Mouse (Mus musculus) T-helper 2 cell (primary cell): ENCODE results near the gene Akap13.
"Not testable (repeated sequence)": the region's sequence is repeated elsewhere in the genome, so short reads cannot be mapped to it uniquely, and the experiment has no call there.

Experiments used
- in situ Hi-C: fragments of 300-600 bp; cut with MboI, MseI; formaldehyde crosslinking; loops from one replicate; pipeline ENCODE4 v1.15.1; 2025; ENCODE audit warnings: high pct_unique_total_duplicates

Gene Akap13

DNA sequence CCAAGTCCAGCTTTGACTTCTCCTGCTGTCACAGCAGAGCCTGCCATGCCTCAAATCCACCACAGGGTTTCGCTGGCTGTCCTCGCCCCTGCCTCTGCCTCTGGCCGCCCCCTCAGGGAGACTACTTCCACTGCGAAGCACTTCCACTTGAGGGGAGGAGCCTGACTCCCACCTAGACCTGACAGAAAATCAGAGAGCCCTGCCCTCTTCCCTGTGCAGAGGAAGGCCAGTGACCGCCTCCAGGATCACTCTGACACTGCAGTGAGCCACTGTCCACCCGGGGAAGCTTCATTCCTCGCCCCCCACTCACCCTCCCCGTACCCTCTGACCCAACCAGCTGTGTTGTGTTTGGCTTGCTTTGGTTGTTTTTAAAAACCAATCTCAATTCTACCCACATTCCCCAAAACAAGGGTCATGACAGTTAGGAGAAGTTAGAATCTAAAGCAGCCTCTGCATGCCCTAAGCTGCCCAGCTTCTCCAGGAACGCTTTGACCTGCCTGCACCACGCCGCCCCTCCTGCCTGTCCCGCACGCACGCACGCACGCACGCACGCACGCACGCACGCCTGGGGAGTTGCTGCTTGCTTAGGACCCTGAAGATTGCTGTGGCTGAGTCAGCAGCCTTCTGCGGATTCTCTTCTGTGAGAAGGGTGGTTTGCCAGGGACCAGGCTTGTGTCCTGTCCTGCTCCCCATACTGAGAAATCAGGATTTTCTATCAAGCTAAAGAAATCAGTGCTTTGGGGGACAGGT lies 297.3 kb downstream of the Akap13 start:
- in situ Hi-C loops = no loop called here

DNA sequence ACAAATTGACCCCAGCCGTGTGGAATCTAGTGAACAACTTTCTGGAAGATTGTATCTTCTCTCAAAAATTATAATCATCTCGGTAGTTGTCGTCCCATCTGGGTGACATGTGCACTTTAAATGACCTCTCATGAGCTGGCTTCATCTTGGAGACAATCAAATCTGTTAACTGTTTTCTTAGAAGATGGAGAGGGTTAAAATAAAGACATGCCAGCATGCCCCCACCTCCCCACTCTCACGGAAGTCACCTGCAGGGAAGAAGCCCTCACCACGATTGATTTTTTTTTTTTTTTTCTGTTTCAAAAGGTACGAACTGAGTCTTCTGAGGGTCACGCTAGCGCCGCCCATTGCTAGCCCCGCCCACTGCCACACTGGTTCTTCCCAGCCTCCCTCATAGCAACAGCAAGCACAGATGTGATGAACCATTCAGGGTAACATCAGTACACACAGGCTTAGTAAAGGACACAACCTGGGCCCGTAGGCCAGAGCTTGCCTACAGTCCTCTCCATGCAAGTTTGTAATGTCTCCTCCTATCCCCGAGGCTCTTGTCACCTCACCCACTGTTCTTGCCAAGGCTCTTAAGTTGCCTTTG lies 298.0 kb downstream of the Akap13 start:
- in situ Hi-C loops = no loop called here

DNA sequence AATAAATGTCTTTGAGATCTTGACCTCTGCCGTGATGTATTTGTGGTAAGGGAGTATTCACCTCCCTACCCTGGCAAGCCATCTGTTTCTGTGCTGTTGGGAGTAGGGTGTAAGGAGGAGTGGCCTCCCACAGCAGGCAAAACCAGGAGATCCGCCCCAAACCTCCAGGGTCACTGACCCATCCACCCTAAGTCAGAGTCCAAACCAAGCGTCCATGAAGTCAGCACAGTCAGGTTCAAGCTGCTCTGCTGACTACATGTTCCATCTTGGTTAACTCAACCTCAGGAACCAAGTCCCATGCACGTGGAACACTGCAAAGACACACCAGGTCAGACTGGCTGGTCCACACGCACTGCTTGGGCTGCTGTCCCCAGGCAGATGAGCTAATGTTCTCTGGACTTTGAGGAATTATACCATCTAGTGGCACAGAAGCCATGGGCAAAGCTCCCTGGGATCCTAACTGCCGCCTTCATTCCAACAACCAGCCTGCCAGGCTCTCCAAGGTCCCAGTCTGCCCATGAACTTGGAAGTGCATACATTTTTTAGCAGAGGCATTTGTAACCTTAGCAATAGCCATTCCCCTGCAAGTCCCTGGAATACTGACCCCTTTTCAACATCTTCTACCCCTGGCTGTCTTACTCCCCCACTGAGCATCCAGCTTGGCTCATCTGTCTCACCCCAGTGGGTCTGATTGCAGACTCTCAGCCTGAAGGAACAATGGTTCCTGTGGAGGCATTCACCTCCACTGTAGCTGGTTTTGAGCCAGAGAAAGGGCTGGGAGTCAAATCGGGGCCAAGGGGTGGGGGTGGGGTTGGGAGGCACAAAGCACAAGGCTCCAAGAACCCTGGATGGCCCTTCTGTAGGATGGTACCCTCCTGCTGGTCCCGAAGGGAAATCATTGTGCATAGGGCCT lies 299.5 kb downstream of the Akap13 start:
- in situ Hi-C loops = loop anchor here (5.0 kb wide), 1 partner anchor 48 kb away; no protein-coding TSS in a partner anchor

DNA sequence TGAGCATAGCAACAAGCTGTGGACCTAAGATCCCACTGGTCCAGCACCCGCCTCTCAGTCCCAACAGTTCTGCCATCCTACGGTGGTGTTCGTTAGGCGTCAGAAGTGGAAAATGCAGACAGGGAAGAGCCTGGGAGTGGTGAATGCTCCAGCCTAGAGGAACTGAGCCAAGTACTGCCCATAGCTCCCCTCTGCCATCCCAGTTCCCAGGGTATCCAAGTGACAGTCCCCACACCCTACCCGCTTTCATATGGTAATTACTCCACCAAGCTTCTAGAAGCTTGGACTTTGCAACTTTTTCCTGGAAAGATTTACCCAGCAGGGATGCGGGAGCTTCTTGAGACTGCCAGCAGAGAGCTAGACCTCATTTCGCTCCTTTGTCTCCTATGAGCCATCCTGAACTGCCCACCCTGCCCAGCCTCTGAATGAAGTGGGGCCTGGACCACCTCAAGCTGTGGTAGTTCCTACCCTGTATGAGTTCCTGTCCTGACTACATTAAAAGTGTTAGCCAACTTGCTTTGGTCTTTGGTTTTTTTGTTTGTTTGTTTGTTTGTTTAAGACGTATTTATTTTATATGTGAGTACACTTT lies 300.6 kb downstream of the Akap13 start:
- in situ Hi-C loops = loop anchor here (5.0 kb wide), 1 partner anchor 49 kb away; no protein-coding TSS in a partner anchor

DNA sequence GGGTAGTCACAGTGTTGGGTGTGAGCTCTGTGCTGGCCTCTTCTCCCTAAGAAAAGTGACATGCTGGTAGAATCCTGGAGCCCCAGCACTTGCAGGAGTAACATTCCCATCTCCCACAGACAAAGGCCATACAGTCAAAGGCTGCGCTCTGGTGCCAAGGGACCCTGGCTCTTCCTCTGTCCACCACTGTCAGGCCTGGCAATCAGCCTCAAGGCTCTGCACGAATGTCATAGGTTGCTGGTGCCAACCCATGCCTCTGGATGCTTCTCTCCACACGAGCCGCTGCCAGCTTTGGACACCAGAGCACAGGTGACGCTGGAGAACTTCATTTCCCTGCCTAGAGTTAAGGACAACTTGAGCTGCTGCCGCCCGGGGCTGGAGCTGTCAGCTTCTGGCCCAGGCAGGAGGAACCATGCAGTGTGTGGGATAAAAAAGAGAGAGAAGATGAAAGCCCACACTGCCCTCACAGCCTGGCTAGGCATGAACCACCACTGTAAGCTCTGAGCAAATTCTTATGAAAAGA lies 304.7 kb downstream of the Akap13 start:
- in situ Hi-C loops = loop anchor here (5.0 to 10.0 kb wide), 2 partner anchors 53 to 1185 kb away; no protein-coding TSS in a partner anchor

DNA sequence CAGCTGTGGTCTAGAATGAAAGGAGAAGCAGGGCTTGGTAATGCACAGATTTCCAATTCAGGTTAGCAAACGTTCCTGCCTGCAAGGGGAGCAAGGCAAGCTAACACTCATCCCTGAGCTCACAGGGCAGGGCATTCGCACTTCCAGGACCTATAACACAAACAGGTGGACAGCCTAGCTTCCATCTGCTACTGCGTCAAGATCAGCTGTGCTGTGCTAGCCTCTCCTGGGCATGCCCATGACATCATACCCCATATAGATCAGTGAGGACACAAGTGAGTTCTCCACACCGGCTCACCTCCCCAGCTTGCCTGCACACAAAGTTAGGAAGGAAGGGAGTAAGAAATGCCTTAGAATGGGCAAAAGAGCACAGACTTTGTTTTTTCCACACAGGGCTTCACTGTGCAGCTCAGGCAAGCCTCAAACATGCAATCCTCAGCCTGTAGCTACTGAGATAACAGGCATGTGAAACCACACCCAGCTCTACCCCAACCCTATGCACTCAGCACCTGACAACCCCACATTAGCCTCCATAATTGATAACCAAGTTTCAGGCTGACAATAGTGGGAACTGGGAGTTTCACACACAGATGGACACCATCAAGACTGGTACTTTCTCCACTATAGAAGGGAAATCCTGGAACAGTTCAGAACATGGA lies 305.5 kb downstream of the Akap13 start:
- in situ Hi-C loops = loop anchor here (10.0 kb wide), 1 partner anchor 1184 kb away; no protein-coding TSS in a partner anchor

DNA sequence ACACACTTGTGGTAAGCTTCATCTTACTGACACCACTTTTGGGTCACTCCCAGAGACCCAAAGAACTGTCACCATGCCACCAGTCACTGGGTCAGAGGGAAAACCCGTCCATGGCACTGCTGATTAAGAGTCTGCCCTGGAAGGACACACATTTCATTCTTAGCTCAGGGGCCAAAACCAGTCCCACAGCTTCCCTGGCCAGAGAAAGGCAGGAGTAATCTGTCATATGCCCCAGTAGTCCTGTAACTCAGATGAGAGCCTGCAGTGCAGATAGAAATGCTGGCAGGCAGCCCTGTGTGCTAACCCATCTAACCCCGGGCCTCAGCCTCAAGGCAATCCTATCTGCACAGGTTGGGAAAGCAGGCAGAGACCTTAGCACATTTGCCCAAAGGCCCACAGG lies 306.9 kb downstream of the Akap13 start:
- in situ Hi-C loops = loop anchor here (10.0 kb wide), 1 partner anchor 1183 kb away; no protein-coding TSS in a partner anchor

DNA sequence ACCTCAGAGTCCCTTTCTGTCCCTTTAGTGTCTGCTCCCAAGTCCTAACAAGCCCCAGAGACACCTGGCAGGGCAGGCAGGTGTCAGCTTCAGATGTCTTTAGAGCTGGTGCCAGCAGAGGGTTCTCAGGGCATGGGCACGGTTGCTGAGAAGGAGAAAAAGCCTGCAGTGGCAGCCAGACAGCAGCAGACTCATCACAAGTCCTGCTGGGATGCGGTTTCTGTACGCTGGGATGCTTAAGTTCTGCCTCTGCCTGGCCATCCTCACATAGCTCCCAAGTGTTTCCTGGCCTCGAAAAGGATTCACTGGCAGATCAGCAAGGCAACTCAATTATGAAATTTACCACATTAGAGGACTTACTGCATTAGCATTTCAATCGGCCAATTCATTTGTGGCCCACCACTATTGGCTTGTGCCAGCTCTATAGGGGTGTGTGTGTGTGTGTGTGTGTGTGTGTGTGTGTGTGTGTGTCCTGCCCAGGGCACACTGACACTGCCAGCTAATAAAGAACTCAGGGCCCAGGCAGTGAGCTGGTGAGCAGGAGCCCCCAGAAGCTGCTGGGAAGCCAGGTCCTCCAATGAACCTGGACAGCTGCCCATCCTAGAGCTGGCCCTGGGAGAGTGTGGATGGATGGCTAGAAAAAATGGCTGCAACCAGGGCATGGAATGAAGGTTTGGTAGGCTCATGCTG lies 311.9 kb downstream of the Akap13 start:
- in situ Hi-C loops = loop anchor here (5.0 to 10.0 kb wide), 2 partner anchors 40 to 1178 kb away; no protein-coding TSS in a partner anchor

DNA sequence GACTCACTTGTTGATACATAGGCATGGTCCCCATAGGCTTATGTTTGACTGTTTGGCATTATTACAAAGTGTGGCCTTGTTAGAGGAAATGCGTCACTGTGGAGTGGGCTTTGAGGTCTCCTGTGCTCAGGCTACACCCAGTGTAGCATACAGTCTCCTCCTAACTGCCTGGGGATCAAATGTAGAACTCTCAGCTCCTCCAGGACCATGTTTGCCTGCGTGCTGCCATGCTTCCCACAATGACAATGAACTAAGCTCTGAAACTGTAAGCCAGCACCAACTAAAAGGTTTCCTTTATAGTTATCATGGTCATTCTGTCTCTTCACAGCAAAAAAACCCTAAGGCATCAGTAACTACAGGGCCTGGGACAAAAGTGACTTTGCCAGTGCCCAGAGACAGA lies 312.8 kb downstream of the Akap13 start:
- in situ Hi-C loops = loop anchor here (5.0 to 10.0 kb wide), 2 partner anchors 41 to 1177 kb away; no protein-coding TSS in a partner anchor

DNA sequence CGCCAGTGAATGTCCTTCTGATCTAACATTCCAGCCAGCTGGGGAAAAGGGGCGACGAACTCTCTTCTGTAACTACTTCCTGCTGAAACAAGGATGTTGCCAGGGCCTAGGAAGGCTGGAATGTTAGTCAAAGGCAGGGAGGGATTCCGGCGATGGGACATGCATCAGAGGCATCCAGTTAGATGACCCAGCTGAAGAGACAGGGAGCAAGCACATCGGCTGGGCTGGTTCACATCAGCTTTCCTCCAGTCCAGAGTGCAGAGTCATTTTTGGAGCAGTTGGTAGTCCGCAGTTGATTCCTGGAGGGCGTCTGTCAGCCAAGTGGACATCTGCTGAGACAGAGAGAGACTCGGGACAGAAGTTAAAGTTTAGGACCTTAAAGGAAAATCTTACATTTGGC lies 314.6 kb downstream of the Akap13 start:
- in situ Hi-C loops = loop anchor here (5.0 to 10.0 kb wide), 2 partner anchors 43 to 1175 kb away; no protein-coding TSS in a partner anchor

DNA sequence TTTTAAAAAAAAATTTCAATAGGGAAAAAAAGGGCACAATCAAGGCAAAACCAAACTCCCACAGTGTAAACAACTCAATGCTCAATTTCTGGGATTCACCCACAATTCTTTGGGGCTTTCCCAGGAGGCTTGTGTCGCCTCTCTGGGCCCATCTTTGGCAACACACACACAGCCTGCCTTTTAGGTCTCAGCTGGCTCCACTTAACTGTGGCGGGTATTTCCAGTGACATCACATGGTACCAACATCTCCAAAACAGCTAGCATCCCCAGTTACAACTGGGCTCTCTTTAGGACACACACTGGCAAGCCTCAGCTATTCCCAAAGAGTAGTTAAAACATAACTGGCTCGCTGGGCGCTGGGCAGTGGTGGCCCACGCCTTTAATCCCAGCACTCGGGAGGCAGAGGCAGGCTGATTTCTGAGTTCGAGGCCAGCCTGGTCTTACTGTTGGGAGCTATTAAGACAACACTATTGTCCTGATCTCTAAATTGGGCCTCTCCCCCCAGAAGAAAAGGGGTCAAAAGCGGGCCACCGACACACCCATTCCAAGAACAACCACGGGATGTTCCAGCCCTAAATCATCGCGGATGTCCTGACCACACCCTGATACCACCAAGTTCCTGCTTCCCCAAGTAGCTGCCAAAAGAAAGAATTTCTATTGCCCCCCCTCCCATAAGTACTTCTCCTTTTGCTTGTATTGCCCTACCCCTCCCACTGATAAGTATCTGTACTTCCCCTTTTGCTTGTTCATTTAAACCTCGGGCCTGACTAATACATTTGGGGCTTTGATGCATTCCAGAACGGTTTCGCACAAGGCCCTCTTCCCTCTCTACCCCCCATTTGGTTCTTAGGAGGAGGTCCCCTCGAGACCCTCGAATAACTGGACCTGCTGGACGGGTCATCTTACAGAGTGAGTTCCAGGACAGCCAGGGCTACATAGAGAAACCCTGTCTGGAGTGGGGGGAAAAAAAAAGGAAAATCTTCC lies 319.1 kb downstream of the Akap13 start:
- in situ Hi-C loops = not testable (repeated sequence)

DNA sequence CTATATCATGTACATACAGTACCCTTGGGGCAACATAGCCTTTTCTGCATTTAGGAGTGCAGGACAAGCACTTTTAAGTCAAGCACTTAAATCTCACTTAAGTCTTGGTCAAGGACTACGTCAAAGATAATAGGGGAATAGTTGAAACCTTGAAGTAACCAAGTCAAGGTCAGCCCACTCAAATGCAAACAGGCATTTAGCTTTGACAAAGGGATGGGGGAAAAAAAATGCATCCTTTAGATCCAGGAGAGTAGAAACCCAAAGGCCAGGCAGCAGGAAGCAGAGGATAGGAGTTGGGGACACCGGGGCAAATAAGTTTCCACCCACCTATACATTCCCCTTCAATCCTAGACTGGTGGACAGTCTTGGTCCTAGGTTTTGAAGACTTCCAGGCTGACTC lies 322.7 kb downstream of the Akap13 start:
- in situ Hi-C loops = no loop called here

DNA sequence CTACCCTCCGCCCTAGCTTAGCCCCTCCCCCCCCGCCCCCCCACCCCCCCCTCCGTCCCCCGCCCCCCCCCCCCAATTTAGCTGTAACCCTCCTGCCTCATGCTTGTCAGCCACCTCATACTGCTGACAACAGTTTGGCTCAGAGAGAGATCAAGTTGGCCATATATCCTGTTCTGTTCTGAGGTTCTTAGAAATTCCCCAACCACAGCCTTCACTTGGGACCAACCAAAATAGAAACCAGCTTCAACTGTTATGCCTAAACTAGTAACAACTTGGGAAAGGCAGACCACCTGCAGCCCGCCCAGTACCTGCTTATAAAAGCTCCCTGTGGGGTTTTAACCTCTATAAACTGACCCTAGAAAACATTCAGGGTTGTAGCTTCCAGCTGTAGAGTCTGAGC lies 325.5 kb downstream of the Akap13 start:
- in situ Hi-C loops = no loop called here

DNA sequence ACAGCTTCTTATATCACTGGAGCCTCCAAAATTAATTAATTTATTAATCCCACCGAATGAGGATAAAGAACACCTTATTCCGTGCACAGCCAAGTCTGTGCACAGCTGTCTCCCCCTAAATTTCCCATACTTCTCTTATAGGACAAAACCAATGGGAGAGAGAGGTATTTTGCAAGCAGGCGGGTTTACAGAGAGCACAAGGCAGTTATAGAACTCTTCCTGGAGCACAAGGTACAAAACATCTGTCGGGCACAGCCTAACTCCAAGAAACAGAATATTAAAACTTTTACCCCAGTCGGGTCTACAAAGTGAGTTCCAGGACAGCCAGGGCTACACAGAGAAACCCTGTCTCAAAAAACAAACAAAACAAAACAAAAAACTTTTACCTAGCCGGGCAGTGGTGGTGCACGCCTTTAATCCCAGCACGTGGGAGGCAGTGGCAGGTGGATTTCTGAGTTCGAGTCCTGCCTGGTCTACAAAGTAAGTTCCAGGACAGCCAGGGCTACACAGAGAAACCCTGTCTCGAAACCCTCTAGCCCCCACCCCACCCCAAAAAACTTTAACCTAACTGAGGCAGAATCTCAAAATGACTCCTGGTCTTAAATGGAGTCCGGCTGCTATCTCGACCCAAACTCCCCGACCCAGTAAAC lies 326.1 kb downstream of the Akap13 start:
- in situ Hi-C loops = no loop called here

DNA sequence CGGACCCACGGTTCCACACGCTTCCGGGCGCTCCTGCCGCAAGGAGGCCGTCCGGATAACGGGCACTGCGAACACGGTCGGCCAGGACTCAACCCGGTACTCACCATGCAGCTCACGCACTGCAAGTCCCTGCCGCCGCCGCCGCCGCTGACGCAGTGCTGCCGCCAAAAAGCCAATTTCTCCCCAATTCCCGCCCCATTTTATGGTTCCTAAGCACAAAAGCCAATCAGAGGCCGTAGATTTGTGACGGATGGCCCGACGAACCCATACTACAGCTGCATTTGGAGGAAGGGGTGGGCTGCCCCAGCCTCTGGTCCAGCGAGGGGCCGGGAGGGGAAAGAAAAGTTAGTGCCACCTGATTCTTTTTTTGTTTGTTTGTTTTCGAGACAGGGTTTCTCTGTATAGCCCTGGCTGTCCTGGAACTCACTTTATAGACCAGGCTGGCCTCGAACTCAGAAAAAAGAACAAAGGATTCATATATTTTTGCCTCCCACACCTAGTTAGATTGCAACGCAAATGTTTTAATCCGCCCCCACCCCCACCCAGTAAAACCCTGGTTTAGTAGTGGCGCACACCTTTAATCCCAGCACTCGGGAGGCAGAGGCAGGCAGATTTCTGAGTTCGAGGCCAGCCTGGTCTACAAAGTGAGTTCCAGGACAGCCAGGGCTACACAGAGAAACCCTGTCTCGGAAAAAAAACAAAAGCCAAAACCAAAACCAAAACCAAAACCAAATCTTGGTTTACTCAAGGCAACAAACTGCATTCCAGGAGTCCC lies 326.8 kb downstream of the Akap13 start:
- in situ Hi-C loops = no loop called here

DNA sequence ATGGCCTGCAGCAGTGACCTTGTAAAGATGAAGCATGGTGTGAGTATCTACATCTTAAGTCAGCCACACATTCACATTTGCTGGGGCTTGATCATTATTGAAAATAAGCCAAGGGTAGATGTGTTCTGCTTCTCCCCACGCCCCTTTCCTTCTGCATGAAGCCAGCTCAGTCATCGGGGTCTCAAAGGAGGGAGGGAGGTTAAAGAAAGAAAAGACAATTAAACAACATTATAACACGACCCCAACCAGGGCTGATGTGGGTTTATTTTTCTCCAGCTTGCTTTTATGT lies 327.3 kb downstream of the Akap13 start:
- in situ Hi-C loops = no loop called here

DNA sequence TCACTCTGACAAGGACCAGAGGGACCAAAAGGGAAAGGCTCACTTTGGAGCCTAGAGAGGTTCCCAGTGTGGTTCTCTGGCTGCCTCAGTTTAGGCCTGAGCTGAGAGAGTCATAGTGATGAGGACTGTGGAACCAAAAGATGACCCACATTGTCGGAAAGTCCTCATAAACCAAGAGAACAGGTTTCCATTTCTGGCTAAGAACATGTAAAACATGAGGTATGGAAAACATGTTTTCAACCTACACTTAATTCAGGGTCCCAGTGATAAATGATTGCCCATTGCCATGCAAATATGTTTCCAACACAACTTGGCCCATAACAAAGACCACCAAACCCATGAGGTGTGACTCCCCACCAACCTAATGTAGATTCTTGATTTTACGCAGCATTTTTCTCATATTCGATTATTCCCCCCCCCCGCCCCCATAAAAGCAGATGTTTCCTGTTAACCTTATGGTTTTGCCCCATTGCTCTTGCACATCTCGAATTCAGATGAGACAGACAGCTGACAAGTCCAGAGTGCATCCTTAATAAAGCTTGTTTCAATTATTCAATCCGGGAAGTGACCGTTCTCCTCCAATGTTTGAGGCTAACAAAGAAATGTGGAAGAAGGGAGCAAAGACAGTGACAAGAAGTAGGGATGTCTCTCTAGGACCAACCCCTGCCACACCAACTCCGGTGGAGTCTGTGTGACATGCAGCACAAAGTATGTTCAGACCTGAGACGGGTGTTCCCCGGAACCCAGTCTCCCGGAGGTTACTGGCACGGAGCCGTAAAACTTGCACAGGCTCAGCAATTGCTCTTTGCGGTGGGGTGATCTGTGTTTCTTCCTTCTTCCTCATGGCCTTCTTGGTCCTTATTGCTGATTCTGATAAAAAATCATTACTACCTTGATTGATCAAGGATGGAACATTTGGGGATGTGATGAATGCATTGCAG lies 330.3 kb downstream of the Akap13 start:
- in situ Hi-C loops = no loop called here
